Mouse (Mus musculus) embryo, embryonic 11.5 days (tissue): ENCODE measurements at regions not wholly inside any gene's neighbourhood (a gene's known extent, or its start where the extent isn't known, plus 50 kb on each side); places are given as distances from the start of the nearest gene placed in this dataset.
"Not testable (repeated sequence)": the region's sequence is repeated elsewhere in the genome, so short reads cannot be mapped to it uniquely, and the experiment has no call there.

Experiments used
- DNase-seq: peaks from one replicate; pipeline ENCODE4 v3.0.0-alpha.2; 2012; ENCODE audit warnings: low read depth, low spot score

DNA sequence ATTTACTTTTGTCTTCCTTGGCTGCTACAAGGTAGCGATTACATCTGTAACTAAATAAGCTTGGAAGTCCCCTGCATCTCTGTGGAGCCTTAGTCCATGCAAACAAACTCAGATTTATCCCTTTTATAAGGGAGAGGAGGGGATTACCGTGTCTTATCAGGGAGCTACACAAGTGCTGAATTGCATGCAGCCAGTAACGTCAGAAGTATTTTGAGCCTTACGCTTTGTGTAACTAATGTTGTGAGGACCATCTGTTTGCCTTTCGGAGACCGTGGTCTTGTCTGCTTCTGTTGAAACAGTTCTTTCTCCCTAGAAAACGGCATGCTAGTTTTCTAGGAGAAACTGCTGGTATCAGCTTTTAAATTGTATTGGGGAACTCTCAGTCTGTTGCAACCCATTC is 58.0 kb upstream of the Dmrta1 start:
- no peak for DNase-seq

DNA sequence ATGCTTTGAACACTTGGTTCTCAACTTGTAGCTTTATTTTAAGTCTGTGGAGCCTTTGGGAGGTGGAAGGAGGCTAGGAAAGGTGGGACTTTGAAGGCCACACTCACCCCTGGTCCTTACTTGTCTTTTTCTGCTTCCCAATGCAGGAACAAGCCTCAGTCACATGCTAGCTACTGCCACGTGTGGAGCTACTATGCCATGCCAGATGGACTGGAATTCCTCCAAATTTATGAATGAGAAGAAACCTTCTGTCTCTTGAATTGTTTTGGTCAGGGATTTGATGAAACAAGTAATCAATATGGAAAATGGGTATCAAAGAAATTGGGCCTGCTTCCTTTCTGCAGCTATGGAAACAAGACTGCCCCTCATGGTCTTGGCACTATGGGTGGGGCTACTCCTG is 74.5 kb upstream of the Dmrta1 start:
- no peak for DNase-seq

DNA sequence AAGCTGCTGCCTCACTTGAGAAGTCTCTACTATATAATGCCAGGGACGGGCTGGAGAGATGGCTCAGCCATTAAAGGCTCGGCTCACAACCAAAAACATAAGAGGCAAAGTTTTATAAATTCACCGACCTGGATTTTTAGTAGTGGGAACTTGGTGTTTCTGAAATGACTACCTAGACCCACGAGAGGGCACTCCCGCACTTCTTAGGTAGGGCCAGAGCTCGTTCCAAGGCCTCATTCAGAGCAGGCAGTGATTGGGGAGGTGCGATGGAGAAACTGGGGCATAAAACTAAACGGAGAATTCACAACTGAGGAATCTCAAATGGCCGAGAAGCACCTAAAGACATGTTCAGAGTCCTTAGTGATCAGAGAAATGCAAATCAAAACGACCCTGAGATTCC is 103.7 kb upstream of the Dmrta1 start:
- peak; percentile 20 for DNase-seq

DNA sequence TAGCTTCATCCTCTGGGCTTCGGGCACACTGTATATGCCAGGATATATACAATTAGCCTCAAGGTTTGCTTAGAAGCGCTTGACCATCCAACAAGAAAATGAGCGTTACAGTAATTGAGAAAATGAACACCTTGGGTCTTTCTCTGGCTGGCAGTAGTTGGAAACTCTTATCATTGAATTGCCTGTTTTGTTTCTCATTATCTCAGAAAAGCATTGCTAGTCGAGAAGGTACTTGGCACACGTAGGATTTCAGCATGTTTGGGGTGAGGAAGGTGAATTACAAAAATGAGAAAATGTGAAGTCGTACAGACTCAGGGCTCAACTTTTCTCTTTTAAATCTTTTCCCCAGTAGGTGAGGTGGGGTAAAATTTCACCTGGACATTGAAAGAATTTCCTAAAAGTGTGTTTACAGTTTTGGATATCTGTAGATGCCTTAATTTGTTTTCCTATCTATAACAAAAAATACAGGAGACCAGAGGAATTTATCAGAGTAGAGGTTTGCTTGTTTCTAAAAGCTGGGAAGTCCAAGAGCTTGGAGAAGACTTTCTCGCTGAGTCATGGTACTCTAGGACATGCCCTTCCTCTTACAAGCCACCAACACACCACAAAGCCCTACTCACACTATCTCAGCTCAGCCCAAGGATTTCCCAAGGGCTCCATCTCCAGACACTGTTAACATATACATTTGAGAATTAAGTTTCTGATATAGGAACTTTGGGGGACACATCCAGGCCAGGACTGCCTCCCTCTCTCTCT is 124.3 kb upstream of the Dmrta1 start:
- DNase-seq: no peak

DNA sequence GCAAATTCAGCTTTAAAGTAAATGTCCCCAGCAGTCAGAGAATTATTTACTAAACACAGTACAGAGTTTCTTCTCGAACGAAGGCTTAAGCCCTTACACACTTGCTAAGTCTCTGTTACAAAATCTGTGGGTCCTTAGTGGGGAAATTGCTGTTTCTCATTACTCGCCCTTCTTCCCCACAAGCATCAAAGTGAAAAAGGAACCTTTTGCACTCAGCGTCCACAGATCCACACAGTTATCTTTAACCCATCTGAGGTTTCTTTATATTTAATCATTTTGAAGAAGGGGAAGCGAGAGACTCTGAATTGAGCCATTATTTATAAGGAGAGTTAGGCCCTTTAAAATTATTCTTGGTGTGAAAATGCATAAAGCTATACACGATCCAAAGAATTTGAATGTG is 126.7 kb upstream of the Dmrta1 start:
- no peak for DNase-seq

DNA sequence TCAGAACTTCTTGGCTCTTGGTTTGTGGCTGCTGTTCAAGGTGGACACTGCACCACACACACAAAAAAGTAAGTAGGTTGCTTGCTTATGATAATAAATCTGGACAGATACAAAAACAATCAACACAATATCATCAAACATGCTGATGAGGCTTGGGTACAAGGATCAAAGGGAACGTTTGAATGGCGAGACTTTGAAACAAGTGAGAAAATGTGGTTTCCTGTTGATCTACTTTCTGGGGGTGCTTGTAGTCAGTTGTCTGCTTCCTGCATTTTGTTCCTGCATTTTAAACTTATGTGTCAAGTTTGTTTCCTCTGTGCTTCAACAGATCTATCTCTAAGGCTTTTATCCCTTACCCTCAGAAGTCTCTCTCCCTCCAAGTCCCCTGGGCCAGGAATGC is 128.7 kb upstream of the Dmrta1 start:
- DNase-seq: no peak

DNA sequence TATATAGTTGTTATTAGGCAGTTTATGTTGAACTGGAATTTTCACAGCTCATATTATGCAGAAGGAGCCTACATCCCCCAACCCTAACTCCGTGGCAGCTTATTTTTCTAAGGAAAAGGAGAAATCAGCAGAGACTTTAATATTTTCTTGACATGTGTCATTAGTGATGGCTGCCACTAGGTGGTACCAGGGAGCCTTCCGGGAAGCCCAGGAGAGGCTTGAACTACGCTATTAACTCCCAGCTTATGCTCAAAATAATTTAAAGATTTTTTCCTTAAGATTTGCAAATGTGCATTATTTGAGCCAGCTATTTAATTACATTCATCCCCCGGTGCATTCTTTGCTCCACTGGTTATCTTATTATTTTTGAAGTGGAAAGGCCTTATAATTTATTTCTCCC is 146.8 kb upstream of the Dmrta1 start:
- DNase-seq: peak; percentile 26

DNA sequence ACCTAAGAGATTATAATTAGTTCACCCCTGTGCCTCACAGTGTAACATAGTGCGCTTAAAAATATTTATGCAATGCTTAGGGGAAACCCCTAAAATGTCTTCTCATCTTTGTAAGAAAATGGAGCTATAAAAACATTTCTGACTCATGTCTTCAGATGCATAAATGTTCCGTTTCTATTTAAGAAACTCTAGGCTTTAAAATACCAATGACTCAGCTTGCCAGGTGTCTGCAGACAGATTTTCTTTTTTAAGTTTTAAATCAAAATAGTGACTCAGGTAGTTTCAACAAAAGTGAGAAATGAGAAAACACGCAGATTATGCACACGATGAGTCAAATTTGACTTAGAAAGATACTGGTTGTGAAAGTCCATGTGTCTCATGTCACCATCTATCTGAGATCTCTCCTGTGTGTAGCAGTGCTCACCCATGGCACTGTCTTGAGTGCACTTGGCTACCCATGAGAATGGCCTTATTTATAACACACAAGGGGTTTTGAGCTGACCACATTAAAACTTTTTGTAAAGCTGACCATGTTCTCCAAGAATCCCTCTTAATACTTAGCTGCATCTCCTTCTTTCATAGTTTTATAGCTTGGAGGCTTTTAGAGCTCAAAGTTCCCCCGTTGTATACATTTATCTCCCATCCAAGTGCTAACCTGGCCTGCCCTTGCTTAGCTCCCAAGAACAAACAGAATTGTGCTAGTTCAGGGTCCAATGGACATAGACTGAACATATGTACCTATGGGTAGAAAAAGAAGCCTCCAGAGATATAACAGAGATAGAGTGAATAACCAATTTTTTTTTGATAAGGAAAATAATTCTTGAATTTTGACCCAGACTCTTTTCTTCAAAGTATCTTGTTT is 149.0 kb upstream of the Dmrta1 start:
- no peak for DNase-seq

DNA sequence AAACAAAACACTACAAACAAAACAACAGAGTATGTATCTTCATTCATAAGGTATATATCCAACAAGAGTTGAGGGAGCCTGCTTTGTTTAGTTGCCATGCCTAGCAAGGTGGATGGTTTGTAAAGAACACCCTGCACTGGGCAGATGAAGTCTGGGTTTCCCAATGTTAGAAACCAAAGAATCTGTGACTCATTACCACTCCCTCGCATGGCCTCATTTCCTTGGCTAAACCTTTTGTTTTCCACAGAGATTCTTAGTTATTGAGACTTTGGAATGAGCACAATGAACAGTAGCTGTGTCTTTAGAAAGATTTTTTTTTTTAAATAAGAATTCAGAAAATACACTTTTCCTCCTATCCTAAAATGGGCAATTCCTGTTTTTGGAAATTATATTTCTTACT is 151.3 kb upstream of the Dmrta1 start:
- no peak for DNase-seq

DNA sequence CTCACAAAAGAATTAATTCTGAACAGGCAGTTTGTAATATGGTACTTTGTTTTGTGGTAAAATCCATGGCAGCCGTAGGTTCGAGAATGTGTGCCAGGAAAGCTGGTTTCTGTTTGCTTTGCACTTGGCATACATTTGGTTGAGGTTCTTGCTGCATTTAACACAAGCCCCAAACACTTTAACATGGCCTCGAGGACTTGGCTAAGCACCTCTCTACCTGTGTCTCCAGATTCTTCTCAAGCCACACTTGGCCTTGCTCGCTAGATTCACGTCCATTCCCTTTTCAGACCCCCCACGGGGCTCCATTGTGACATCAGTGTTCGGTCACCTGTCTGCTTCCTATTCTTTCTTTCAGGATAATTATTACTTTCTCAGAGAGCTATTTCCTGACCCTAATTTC is 151.9 kb upstream of the Dmrta1 start:
- DNase-seq: no peak

DNA sequence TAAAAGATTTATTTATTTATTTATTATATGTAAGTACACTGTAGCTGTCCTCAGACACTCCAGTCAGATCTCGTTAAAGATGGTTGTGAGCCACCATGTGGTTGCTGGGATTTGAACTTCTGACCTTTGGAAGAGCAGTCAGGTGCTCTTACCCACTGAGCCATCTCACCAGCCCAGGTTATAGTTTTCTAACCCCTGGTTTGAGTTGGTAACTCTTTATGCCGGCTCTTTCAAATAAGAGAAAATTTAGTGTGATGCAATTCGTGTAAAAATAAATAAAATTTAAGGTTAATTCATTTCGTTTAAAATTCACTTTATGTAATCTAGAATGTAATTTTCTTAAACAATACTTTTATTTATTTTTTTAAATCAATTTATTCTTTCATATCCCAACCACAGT is 153.7 kb upstream of the Dmrta1 start:
- not testable (repeated sequence) for DNase-seq

DNA sequence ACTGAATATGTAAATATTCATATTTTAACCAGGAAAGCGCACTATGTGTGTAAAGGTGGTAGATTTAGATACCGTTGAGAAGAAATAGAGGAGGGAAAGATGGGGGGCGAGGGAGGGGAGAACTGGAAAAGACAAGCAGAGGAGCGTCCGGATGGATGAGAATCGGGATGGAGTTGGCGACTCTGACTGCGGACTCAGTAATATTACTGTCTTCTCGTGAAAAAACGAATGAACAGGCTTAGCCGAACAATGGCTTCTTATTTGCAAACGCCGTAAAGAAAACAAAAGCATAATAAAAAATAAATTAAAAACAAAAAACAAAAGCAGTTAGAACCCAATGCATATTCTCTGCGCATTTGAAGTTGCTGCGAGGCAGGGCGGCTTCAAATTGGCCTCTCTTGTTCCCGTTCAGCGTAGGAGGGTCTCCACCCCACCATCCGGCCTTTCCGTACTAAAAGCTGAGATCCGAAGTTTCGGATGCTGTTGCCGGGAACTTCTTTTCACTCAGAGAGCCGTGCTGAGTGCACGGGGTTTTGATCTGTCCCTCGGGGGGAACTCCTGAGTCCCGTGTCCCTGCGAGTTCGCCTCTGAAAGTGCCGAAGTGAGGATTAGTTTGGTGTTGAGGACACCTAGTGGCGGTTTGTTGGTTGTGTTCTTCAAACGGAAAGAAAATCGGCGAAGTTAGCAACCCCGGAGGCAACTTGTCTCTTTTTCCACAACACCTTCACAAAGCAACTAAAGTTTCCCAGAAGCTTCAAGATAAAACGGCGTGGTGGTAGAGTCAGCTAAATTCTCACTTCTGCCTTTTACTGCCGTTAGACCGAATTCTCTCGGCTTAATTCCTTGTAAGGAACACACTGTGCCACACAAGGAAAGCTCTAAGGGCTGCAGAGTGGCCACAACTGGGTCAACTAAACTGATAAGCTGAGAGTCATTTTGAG is 154.7 kb upstream of the Dmrta1 start:
- peak; percentile 61 for DNase-seq

DNA sequence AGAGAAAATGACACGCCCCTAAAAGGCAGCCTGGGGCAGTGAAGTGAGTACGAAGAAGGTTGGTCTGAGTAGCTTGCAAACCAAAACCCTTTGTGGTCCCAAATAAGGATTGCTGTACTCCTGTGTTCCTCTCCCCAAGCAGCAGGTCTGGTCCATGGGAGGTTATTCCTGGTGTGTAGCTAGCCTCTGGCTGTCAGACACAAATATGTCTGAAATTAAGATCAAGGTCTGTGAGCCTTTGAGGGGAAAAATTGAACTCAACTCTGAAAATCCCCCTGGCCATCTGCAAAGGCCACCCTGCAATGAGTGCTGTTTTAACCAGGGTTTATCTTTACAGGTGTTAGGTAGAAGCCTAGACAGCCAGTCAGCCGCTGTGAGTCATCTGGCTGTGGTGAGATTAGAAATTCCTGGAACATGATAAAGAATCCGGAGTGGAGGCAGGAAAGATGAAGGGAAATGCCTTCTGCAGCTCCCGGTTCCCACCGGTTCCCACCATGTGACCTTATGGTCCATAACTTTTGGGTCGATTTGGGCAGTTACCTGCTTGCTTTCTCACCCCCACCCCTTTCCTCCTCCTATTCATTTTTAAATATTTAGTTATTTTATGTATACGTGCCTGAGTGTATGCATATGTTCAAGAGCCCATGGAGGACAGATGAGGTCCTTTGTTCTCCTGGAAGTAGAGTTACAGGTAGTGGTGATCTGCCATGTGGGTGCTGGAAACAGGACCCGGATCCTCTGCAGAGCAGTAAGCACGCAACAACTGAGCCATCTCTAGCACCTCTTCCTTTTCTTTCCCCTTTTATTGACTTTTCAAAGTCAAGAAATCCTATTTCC is 155.6 kb upstream of the Dmrta1 start:
- no peak for DNase-seq

DNA sequence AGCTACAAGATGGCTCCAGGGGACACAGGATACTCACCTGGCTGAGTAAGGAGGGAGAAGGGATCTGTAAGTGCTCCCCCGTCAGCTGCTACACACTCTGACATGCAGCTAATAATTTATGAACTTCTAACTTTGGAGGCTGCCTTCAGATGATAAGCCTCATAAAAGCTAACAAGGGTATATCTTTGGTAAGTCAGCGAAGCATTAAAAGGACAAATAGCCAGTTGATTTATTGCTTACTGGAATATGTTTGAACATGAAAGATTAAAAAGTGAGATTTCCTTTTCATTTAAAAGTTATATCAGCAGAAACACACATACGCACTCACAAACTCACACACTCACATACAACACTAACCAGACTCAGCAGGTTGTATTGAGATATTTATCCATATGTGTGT is 161.2 kb upstream of the Dmrta1 start:
- DNase-seq: no peak

DNA sequence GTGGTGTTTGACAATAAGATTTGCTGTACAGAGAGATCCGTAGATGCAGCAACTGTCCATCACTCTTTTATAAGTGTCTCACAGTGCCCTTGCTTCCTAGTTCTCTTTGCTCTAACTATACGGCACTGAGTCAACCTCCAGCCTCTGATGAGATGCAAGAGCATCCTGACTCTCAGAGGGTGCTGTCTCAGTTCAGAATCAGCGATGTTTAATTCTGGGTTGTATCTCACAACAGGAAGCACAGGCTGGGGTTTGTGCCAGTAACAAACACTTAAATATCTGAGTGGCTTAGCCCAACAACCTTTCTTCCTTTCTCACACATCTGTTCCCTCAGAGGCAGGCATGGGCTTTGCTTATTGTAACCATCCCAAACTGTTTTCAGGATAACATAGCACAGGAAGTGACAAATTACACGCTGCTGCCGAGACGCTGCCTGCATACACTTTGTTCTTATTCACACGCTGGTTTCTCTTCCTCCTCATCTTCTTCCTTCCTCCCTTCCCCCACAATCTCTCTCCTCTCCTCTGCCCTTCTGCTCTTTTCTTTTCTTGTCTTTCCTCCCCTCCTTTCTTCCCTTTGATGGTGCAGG is 163.3 kb upstream of the Dmrta1 start:
- DNase-seq: no peak

DNA sequence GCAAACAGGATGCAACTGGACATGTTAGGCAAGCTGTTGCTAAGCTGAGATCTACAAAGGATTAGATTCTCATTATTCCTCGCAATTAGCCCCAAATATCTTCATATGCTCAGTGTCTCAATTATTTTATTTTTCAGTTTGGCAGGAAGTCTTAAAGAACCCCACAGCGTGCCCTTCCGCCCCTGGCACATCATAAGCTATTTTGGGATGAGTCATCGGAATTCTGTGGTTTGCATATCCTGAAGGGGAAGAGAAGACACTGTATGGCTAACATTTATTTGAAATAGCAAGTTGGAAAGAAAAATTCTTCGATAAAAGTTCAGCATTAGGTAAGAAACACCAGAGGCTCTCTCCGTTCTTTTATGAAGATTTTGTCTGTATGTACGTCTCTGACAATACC is 164.3 kb upstream of the Dmrta1 start:
- DNase-seq: no peak

DNA sequence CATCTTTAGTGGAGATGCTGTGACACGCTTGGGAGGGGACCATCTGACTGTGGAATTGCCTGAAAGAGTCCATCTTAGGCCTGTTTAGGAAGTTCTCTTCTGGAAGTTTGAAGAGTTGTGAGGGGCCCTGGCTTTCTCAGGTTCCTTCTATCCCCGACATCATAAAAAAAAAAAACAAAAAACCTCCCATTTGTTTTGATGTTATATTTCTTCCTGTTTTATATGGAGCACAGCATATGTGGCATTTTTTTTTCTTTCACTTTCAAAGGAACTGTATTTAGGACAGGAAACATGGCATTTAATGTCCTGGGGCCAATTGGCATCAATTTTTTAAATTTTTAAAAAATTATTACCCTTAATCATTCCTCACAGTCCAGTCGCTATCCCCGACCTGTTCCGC is 168.6 kb upstream of the Dmrta1 start:
- DNase-seq: no peak

DNA sequence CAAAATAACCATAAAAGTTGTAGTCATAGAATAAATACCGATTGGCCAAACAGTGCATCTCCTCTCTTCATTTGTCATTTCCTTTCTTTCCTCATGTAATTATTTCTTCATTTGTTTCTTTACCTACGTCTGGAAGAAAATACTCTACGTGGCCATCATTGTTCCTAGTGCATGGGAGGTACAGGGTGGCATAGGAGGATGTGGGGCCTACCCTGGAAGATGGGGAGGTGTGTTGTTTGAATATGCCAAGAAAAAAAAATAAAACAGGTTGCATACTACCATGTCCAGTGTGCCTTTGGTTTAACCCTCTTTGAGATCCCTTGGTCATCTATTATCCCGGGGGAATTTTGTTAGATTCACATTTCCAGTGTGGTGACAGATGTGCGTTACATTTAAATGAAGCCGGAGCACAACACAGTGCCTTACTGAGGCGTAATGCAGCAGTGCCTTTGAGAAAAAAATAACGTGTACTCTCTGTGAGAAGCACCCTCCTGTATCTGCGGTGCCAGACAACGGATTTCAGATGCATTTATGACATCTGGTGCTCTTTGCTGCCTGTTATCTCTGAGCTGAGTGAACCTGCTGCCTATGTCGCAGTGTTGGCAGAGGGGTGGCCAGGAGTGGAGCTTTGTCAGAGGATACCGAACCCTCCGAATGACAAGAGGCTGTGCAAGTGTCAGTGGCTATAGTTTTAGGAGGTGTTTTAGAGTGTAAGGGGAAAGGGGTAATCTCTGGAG is 169.4 kb upstream of the Dmrta1 start:
- DNase-seq: no peak

DNA sequence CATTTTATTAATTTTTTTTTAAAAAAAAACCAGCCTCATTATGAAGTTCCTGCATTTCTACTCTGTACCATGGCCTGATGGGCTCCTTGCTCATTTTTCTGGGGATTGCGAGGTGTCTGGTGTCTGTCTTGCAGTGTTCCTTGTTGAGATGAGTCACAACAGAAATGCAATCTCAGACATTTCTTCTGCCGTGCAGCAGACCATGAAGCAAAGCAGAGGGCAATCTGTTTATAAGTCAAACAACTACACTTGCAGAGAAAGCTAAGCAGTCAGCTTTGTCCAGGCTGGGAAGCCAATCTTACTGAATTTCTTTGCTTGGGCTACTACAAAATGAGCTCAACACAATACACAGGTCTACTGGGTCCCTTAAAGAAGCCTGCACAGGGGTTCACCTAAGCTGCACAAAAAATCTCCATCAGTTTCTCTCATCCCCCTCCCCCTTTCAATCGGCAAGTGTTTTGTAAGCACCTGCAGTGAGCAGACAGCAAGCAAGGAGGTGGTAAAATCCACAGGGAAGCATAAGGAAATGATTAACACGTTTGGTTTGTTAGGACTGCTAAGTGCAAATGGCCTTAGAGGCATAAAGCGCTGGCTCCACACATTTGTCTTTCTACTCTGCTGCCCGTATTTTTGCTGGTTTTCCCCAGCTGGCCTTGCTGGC is 171.0 kb upstream of the Dmrta1 start:
- no peak for DNase-seq
